ENCODE assay signal across 16 mouse cellular contexts in the genomic region with DNA sequence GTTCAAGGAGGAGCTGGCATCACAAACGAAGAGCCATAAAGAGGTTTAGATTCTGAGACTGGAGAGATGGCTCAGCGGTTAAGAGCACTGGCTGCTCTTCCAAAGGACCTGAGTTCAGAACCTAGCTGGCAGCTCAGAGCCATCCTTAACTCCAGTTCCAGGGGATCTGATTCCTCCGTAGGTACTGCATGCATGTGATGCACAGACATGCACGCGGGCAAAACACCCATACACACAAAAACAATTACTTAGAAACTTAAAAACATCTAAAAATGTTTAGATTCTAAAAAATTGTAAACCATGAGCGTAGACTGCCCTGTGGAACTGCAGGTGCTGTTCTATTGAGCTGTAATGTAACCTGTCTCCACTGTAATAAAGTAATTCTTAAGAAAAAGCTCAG. TPM values are rescaled to one million over a fixed set of nuclear protein-coding genes. Genes with fewer than 3 reads are reported as not detected.
"Had no signal": no experiment of that assay in that cellular context is flagged by ENCODE, and none has a peak within 500 bp of the region (broad histone marks: within the 10 kb centered on the region; RNA-seq: fewer than 3 reads in every experiment).

No protein-coding gene starts in this region.

- H3K9ac ChIP-seq: kidney, embryonic 15.5 days; liver, embryonic 13.5 days; midbrain, embryonic 13.5 days; neural tube, embryonic 13.5 days had no signal

- H3K9me3 ChIP-seq: kidney, embryonic 15.5 days; liver, embryonic 13.5 days; midbrain, embryonic 10.5 days; midbrain, embryonic 13.5 days; neural tube, embryonic 13.5 days had no signal

- H3K27ac ChIP-seq: kidney, embryonic 15.5 days; liver, embryonic 13.5 days; macrophage; midbrain, embryonic 10.5 days; midbrain, embryonic 13.5 days; neural tube, embryonic 13.5 days had no signal

- DNase-seq: kidney, adult 8-10 months; kidney, postnatal 14 days; liver, embryonic 13.5 days; lung, adult 2 months; lung, postnatal 14 days; thymus, adult 18-20 months; thymus, postnatal 36 days had no signal

- H3K4me3 ChIP-seq: kidney, embryonic 15.5 days; liver, embryonic 13.5 days; megakaryocyte, embryonic 14.5 days; midbrain, embryonic 10.5 days; midbrain, embryonic 13.5 days; myocyte; neural tube, embryonic 13.5 days had no signal

- H3K36me3 ChIP-seq: kidney, embryonic 15.5 days; liver, embryonic 13.5 days; midbrain, embryonic 10.5 days; midbrain, embryonic 13.5 days; neural tube, embryonic 13.5 days had no signal

- H3K4me1 ChIP-seq: kidney, embryonic 15.5 days; liver, embryonic 13.5 days; megakaryocyte, embryonic 14.5 days; midbrain, embryonic 10.5 days; midbrain, embryonic 13.5 days; neural tube, embryonic 13.5 days had no signal

- H3K27me3 ChIP-seq: kidney, embryonic 15.5 days; liver, embryonic 13.5 days; midbrain, embryonic 13.5 days; neural tube, embryonic 13.5 days had no signal

RNA-seq across cellular contexts. Expression of a gene that starts 45.9 kb away (rescaled TPM):
- polyA plus RNA-seq: macrophage had no signal

RNA-seq across cellular contexts. Expression of a gene that starts 53.2 kb away (rescaled TPM):
- total RNA-seq: monocyte, adult 5-6 weeks; neutrophil, adult 5-6 weeks had no signal
- polyA plus RNA-seq: macrophage; midbrain, embryonic 10.5 days had no signal
